ENCODE assay signal across 8 mouse cellular contexts in the genomic region with DNA sequence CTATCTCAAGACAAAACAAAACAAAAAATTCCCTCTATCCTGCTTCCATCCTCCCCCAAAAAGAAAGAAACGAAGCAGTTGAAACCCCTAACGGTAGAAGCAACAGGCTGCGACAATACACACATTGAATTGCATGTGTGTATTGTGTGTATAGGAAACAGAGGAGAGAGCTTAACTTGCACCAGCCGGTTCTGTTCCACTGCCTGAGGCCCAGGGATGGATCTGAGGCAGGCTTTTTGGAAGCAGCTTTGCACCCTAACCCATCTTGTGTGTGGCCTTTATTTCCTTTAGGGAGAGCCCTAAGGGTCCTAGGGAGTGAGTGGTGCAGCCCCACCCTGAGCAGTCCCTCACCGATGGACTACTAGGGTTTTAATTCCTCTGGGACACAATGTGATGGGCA. TPM values are rescaled to one million over a fixed set of nuclear protein-coding genes. Genes with fewer than 3 reads are reported as not detected.
DNase-seq lines count a peak whose midpoint lies in the region; ATAC-seq and TF ChIP-seq lines count a peak whose summit lies in the region.
"Had no signal": no experiment of that assay in that cellular context is flagged by ENCODE, and none has a peak within 500 bp of the region (broad histone marks: within the 10 kb centered on the region; RNA-seq: fewer than 3 reads in every experiment).

No protein-coding gene starts in this region.

- H3K27ac ChIP-seq in kidney, embryonic 16.5 days (ENCODE audit: low read length) = peak overlapping the region; percentile 94
- H3K27ac ChIP-seq in embryonic facial prominence, embryonic 13.5 days = peak overlapping the region; percentile 85
- H3K27ac ChIP-seq in liver, embryonic 13.5 days = peak overlapping the region; percentile 63
- H3K27ac ChIP-seq in midbrain, embryonic 15.5 days = no peak overlapping the region

- peak overlapping the region; percentile 54 for H3K4me2 ChIP-seq in kidney, embryonic 16.5 days (replicated peaks; ENCODE audit: low read depth, low read length)
- peak overlapping the region; percentile 57 for H3K4me2 ChIP-seq in embryonic facial prominence, embryonic 13.5 days
- H3K4me2 ChIP-seq in liver, embryonic 13.5 days = peak overlapping the region; percentile 32
- no peak overlapping the region for H3K4me2 ChIP-seq in midbrain, embryonic 15.5 days

- intact Hi-C loops in left cerebral cortex, postnatal 25 days (cut with DNase I) = no loop called here

- H3K36me3 ChIP-seq in kidney, embryonic 16.5 days (ENCODE audit: insufficient read depth, low read length) = no peaks in the 10 kb centered on the region
- H3K36me3 ChIP-seq in G1E (replicated peaks) = no peaks in the 10 kb centered on the region
- no peaks in the 10 kb centered on the region for H3K36me3 ChIP-seq in embryonic facial prominence, embryonic 13.5 days
- H3K36me3 ChIP-seq in liver, embryonic 13.5 days = no peaks in the 10 kb centered on the region
- no peaks in the 10 kb centered on the region for H3K36me3 ChIP-seq in midbrain, embryonic 15.5 days (replicated peaks)

- ATAC-seq in kidney, embryonic 16.5 days (ENCODE audit: low FRiP score, low TSS enrichment) = peak; percentile 11; the same call in 1 of the 2 replicates
- no peak for ATAC-seq in G1E (ENCODE audit: extremely low read depth, insufficient number of reproducible peaks, low FRiP score, poor library complexity, severe bottlenecking)
- no peak for ATAC-seq in embryonic facial prominence, embryonic 13.5 days (ENCODE audit: insufficient number of reproducible peaks, insufficient read depth, low FRiP score, low TSS enrichment, low read depth)
- no peak; the same call in 1 of the 2 replicates for ATAC-seq in liver, embryonic 13.5 days (ENCODE audit: low read depth)
- ATAC-seq in midbrain, embryonic 15.5 days (replicated peaks) = no peak

- H3K4me3 ChIP-seq in kidney, embryonic 16.5 days (ENCODE audit: low read length) = peak overlapping the region; percentile 44
- H3K4me3 ChIP-seq in G1E (ENCODE audit: low read depth, low read length) = peak overlapping the region; percentile 66
- H3K4me3 ChIP-seq in embryonic facial prominence, embryonic 13.5 days = peak overlapping the region; percentile 37
- peak overlapping the region; percentile 38 for H3K4me3 ChIP-seq in liver, embryonic 13.5 days (replicated peaks)
- H3K4me3 ChIP-seq in midbrain, embryonic 15.5 days = no peak overlapping the region

- peaks cover 57% of the 10 kb centered on the region for H3K4me1 ChIP-seq in kidney, embryonic 16.5 days (ENCODE audit: insufficient read depth, low read length)
- H3K4me1 ChIP-seq in G1E (ENCODE audit: insufficient read depth, low read depth, low read length) = peaks cover 62% of the 10 kb centered on the region
- peaks cover 45% of the 10 kb centered on the region for H3K4me1 ChIP-seq in embryonic facial prominence, embryonic 13.5 days
- peaks cover 34% of the 10 kb centered on the region for H3K4me1 ChIP-seq in liver, embryonic 13.5 days (replicated peaks)
- H3K4me1 ChIP-seq in midbrain, embryonic 15.5 days = no peaks in the 10 kb centered on the region

- no peak for TF ChIP-seq CTCF in G1E (IDR thresholded peaks at IDR 0.05; ENCODE audit: low read depth, low read length)

- H3K9ac ChIP-seq in kidney, embryonic 16.5 days (replicated peaks; ENCODE audit: low read length) = peak overlapping the region; percentile 69
- H3K9ac ChIP-seq in embryonic facial prominence, embryonic 13.5 days = peak overlapping the region; percentile 67
- peak overlapping the region; percentile 55; the same call in 1 of the 2 replicates for H3K9ac ChIP-seq in liver, embryonic 13.5 days
- H3K9ac ChIP-seq in midbrain, embryonic 15.5 days = no peak overlapping the region

- H3K9me3 ChIP-seq in kidney, embryonic 16.5 days (ENCODE audit: low read length) = no peaks in the 10 kb centered on the region
- peaks cover 4% of the 10 kb centered on the region for H3K9me3 ChIP-seq in G1E (replicated peaks)
- no peaks in the 10 kb centered on the region for H3K9me3 ChIP-seq in embryonic facial prominence, embryonic 13.5 days
- no peaks in the 10 kb centered on the region for H3K9me3 ChIP-seq in liver, embryonic 13.5 days (replicated peaks)
- no peaks in the 10 kb centered on the region for H3K9me3 ChIP-seq in midbrain, embryonic 15.5 days

- DNase-seq in kidney, postnatal 25 days = no peak
- no peak for DNase-seq in G1E (ENCODE audit: low spot score)
- no peak for DNase-seq in liver, embryonic 13.5 days
- DNase-seq in left cerebral cortex, postnatal 25 days (ENCODE audit: low spot score in 2 of 2) = no peak
- DNase-seq: cerebellum, adult 9-11 months had no signal

- 45% methylated on average over 5 of the region's 5 CpGs for WGBS in kidney, embryonic 16.5 days
- WGBS in embryonic facial prominence, embryonic 13.5 days = 47% methylated on average over 5 of the region's 5 CpGs
- WGBS in liver, embryonic 13.5 days (ENCODE audit: insufficient replicate concordance) = 67% methylated on average over 5 of the region's 5 CpGs
- WGBS in midbrain, embryonic 15.5 days = 76% methylated on average over 5 of the region's 5 CpGs

- no peaks in the 10 kb centered on the region for H3K27me3 ChIP-seq in kidney, embryonic 16.5 days (ENCODE audit: insufficient read depth, low read length)
- H3K27me3 ChIP-seq in G1E (ENCODE audit: insufficient read depth, low read length) = no peaks in the 10 kb centered on the region
- no peaks in the 10 kb centered on the region for H3K27me3 ChIP-seq in embryonic facial prominence, embryonic 13.5 days
- no peaks in the 10 kb centered on the region for H3K27me3 ChIP-seq in liver, embryonic 13.5 days
- H3K27me3 ChIP-seq in midbrain, embryonic 15.5 days (replicated peaks) = no peaks in the 10 kb centered on the region

RNA-seq across cellular contexts. Expression of gene Pcbp1, which starts 29.5 kb away (rescaled TPM):
- polyA plus RNA-seq in kidney, embryonic 16.5 days (2015; fragmentation: Nextera tagmentation; extraction: Ambion mirVana) = 195 and 234 TPM in 2 replicates
- total RNA-seq in G1E (2014; fragmentation: Nextera tagmentation) (190 and 191 TPM in 2 replicates), G1E (2017) (94.9 and 101 TPM in 2 replicates)
- polyA plus RNA-seq in G1E (2012) = 1,039 and 1,367 TPM in 2 replicates
- 270 and 423 TPM in 2 replicates for polyA plus RNA-seq in embryonic facial prominence, embryonic 13.5 days (2015; fragmentation: Nextera tagmentation; extraction: Ambion mirVana)
- 327 and 339 TPM in 2 replicates for polyA plus RNA-seq in liver, embryonic 13.5 days (2015; fragmentation: Nextera tagmentation; extraction: Ambion mirVana)
- 100 to 1,000 TPM; 183 to 189 TPM for total RNA-seq in left cerebral cortex, postnatal 25 days (2021)
- polyA plus RNA-seq in midbrain, embryonic 15.5 days (2015; fragmentation: Nextera tagmentation; extraction: Ambion mirVana) = 339 and 344 TPM in 2 replicates

RNA-seq across cellular contexts. Expression of gene C87436, which starts 58.4 kb away (rescaled TPM):
- polyA plus RNA-seq in kidney, embryonic 16.5 days (2015; fragmentation: Nextera tagmentation; extraction: Ambion mirVana) = 22.0 and 28.4 TPM in 2 replicates
- total RNA-seq in G1E (2014; fragmentation: Nextera tagmentation) (33.0 and 37.6 TPM in 2 replicates), G1E (2017) (22.3 and 23.2 TPM in 2 replicates)
- 4.4 and 7.0 TPM in 2 replicates for polyA plus RNA-seq in G1E (2012)
- polyA plus RNA-seq in embryonic facial prominence, embryonic 13.5 days (2015; fragmentation: Nextera tagmentation; extraction: Ambion mirVana) = 27.9 and 31.4 TPM in 2 replicates
- polyA plus RNA-seq in liver, embryonic 13.5 days (2015; fragmentation: Nextera tagmentation; extraction: Ambion mirVana) = 12.4 and 14.5 TPM in 2 replicates
- 10 to 100 TPM; 19.2 to 19.5 TPM for total RNA-seq in left cerebral cortex, postnatal 25 days (2021)
- 25.2 and 25.8 TPM in 2 replicates for polyA plus RNA-seq in midbrain, embryonic 15.5 days (2015; fragmentation: Nextera tagmentation; extraction: Ambion mirVana)
